Mouse (Mus musculus) layer of hippocampus, postnatal 10 days (tissue): ENCODE measurements around the gene Syndig1l. TPM values are rescaled to one million over a fixed set of nuclear protein-coding genes. Genes with fewer than 3 reads are reported as not detected.

Source experiments
- DNase-seq, 2 experiments: peaks; one replicate each; pipeline ENCODE4 v3.0.0; 2021; ENCODE audit warnings: low spot score in 2 of 2
- long read RNA-seq: library from polyadenylated mRNA; stranded (forward); transcript quantifications from one replicate; pipeline ENCODE4 v2.0.0, GENCODE M21; 2023
- total RNA-seq, 2 experiments: library from RNA; stranded (reverse); gene quantifications; 2 replicates each; pipeline ENCODE4 v1.2.3; 2021

The Syndig1l gene
- 10 to 100 TPM in 1 of 2 experiments, 1 to 10 TPM in 1; 9.2 to 10.7 TPM for total RNA-seq
- long read RNA-seq, transcript Syndig1l-201 (4 exons, 2,524 nt), result major isoform, 11 of 12 reads
- long read RNA-seq, partial matches to known transcripts, result 0 of 12 reads
- long read RNA-seq, other reads (novel, unspliced or antisense), result 1 of 12 reads

DNA sequence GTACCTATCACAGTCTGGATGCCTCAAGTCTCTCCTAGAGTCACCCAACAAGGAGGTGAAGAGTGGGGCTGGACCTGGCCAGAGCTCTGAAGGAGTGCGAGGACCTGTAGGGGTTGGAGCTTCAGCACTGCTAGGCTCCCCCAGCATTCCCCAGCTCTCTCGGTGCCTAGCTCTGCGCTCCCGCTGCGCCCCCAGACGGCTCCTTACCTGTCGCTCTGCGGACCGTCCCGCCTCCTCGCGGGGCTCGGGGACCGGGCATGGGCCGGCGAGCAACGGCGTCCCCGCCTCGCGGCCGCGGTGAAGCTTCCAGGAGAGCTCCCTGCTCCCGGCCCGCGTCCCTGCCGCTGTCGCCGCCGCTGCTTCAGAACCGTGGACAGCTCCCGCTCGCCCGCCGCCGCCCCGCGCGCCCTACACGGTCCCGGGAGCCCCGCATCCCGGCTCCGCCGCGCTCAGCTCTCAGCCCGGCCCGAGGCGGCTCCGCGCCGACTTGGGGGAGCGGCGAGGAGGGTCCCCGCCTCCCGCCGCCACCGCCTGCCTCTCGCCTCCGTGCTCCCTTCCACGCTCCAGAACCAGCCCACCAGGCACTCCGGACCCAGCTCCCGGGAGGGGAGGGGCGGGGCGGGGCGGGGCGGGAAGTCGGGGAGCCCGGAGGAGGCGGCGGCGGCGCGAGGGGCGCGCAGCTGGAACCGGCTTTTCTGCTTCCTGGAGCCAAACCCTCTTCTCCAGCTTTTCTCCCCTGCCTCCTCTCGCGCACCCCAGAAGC lies at the start of gene Syndig1l:
TSS of gene Syndig1l (minus strand) at position 513 of the 763 bp plus-strand sequence.
- peak; percentile 69 to 79 for DNase-seq

DNA sequence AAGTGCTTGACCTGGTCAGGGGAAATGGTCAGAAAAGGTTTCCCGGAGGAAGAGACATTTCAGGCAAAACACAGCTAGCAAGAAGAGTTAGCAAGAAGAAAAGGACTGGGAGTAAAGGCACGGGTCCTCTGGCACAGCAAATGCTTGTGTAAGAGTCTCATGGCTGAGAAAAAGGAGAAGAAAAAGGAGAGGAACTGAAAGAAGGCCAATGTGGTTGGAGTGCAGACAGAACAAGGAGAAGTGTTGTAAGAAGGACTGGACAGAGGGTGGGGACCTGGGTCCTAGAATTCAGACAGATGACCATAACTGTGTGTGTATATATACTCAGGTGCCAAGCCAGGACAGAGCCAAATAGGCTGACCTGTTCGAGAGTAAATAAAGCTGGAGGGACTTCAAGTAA lies 49.5 kb upstream of the Syndig1l start:
- no peak for DNase-seq

DNA sequence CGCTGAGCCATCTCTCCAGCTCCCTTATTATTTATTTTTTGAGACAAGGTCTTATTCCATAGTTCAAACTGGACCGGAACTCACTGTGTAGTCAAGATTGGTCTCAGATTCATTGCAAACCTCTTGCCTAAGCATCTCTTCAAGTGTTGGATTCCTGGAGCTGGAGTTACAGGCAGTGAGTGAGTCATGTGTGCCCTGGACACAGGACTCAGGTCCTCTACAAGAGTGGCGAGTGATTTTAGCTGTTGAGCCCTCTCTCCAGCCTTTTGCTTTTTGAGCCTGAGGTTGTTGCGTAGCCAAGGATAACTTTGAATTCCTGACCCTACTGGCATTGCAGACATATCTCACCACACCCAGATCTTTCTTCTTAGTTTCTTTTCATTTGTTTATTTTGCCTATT lies 47.1 kb upstream of the Syndig1l start:
- no peak for DNase-seq

GRCm38 (mm10) chr12:84743496-84743895 lies 44.9 kb upstream of the Syndig1l start:
- no peak for DNase-seq

DNA sequence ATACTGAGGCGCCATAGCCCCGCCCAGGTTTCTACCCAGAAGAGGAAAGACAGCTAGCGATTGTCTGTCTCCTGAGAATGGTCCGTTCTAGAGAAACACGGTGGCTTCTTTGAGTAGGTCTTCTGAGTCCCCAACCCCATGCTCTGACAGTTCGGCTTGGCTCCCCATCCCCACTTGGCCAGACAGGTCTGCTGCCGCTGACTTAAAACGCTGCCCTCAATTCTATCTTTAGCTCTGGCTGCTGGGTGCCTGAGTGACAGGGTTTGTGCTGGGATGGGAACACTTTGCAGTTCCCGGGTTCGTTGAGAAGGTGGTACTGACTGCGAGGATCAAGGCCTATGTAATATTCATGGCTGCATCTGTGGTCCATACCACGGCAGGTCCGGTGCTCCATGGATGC lies 34.7 kb upstream of the Syndig1l start:
- no peak for DNase-seq

DNA sequence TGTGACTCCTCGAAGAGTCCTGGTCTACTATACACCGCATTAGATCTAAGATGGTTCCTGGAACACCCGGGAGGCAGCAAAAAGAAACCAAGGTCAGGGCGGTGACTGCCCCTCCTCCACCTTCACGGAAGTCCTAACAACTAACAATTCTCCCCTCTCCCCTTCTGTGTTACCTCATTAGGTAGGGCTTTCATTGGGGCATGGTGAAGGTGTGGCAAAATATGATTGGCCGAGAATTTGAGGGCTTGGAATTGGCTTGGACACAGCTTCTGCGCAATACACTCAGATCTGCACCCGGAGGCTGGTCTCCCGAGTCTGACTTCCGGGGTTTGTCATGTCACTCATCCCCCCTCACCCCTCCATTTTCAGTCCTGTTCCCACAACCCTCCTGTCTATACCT lies 29.8 kb upstream of the Syndig1l start:
- no peak for DNase-seq

DNA sequence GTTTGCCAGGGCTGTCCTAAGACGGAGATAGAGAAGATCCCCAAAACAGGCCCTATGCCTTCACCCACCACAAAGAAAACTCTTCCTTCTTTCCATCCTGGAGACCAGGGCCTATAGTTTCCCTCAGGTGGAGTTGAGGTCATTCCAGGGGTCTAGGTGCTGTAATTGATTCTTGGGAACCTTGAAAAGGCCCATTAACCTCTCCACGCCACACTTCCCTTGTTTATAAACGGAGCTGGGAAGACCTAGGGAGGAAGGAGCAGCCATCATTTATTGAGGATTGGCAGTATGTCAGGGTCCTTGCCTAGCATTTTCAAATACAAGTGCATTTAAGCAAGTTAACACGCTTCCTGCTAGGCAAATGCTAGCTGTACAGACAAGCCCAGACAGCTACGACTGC lies 28.8 kb upstream of the Syndig1l start:
- no peak for DNase-seq

DNA sequence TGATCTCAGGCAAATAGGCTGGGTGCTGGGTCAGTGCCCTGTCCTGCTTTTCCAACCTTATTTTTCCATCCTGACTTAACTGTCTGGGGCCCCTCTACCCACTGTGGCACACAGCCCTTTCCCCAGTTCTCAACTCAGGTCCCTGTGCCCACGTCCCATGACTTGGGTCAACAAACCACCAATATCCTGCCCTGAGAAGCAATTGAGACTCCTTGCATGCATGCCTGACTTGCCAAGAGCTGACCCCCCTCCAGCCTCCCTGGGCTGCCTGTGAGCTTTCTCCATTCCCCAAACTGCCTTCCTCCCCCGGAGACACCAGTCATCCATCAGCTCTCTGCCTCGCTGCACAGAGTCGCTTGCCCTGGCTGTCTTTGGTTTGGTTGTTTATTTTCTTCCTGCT lies 28.4 kb upstream of the Syndig1l start:
- DNase-seq, result no peak

- DNase-seq, result no peak
Observed at GRCm38 (mm10) chr12:84726391-84726790, 27.8 kb upstream of the Syndig1l start.

DNA sequence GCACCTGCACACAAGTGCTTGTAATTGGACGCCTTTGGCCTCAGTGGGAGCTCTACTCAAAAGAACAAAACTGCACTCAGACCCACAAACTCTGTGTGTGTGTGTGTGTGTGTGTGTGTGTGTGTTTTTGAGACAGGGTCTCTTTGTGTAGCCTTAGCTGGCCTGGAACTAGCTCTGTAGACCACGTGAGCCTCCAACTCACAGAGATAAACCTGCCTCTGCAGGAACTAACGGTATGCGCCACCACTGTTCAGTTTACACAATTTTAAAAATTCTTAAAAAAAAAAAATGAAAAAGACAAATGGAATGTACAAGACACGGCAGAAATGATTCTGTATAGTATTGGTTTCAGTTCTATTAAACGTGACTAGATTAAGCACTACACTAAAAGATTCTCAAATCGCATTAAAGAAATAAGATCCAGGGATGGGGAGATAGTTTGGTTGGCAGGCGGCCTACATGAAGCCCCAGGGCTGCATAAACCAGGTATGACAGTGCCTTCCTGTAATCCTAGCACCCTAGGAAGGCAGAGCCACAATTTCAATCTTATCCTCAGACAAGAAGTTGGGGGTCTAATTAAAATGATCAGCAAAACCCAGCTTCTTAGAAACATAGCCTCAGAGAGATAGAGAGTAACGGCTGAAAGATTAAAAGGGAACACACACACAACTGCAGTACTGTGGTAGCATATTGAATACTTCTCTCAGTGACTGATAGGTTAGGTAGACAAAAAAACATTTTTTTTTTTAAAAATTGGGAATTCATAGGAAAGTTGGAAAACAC lies 20.0 kb upstream of the Syndig1l start:
- no peak for DNase-seq

GRCm38 (mm10) chr12:84714578-84714977 lies 15.9 kb upstream of the Syndig1l start:
- DNase-seq, result no peak

GRCm38 (mm10) chr12:84709842-84710439 lies 11.3 kb upstream of the Syndig1l start:
- no peak for DNase-seq

DNA sequence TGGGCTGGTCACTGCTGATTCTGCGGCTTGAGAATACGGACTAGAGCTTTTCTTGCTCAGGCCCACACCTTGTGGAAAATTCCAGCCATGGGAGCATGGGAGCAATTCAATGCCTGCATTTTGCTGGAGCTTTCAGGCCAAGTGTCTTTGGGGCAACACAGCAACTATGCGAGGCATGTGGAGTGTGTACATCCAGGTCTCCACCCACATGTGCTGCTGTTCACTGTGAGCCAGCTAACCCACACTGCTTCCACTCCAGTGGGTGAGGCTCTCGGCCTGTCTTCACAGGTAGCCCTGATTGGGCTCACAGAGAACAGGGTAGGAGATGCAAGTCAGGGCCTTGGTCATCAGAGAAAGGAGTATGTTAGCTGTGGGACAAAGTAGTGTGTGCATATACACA lies 9.2 kb upstream of the Syndig1l start:
- DNase-seq, result no peak

GRCm38 (mm10) chr12:84706886-84707285 lies 8.3 kb upstream of the Syndig1l start:
- peak in 1 of 2 experiments; percentile 26 for DNase-seq

GRCm38 (mm10) chr12:84702586-84702985 lies 4.0 kb upstream of the Syndig1l start:
- no peak for DNase-seq

DNA sequence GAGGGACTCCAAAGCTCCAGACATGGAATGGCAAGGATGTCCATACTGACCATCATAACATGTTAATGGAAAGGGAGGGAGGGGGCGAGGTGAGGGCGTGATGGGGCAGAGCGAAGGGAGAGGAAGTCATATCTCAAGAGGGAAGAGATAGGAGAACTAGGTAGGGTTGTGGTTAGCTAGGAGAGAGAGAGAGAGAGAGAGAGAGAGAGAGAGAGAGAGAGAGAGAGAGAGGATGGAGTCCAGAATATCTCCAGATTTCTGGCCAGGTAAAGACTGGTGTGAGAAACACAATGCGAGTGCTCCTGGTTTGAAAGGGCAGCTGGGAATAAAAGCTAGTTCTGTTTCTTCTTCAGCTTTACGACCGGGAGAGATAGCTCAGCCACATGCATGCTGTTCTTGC lies 6.5 kb downstream of the Syndig1l start:
- DNase-seq, result no peak

DNA sequence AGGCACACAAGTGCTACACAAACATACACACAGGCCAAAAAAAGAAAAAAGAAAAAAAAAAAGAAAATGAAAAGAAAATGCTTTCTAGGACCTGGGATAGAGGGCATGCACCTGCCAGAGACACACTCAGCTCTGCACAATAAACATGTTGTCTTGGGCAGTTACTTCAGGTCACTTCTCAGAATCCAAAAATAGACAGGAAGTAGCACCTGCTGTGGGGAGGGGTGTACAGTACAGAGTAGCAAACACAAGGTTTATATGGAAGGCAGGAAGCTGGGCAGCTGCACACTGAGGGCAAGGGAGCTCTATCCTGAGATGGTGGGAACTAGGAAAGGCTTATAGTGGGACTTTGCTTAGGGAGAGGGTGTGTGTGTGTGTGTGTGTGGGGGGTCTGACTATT lies 7.3 kb downstream of the Syndig1l start:
- DNase-seq, result no peak

- no peak for DNase-seq
Observed at GRCm38 (mm10) chr12:84689051-84689450, 9.6 kb downstream of the Syndig1l start.

GRCm38 (mm10) chr12:84687531-84687930 lies 11.1 kb downstream of the Syndig1l start:
- DNase-seq, result no peak

DNA sequence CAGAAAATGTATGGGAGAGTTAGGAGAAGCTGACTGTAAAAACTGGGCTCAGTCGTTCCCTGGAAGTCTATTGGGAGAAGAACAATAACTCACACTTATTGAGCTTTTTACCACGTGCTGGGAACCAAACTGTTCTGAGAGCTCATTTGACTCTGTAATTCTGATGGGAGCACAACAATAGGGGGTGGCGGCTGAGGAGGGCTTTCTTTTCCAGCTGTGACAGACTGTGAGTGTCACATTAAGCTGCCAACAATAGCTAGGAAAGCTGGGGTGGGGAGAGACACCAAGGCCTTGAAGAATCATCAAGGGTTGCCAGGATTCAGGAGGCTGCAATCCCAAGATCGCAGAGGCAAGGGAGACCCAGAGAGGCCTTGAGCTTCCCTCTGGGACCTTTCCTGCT lies 12.5 kb downstream of the Syndig1l start:
- no peak for DNase-seq

GRCm38 (mm10) chr12:84684569-84684968 lies 14.1 kb downstream of the Syndig1l start:
- no peak for DNase-seq

DNA sequence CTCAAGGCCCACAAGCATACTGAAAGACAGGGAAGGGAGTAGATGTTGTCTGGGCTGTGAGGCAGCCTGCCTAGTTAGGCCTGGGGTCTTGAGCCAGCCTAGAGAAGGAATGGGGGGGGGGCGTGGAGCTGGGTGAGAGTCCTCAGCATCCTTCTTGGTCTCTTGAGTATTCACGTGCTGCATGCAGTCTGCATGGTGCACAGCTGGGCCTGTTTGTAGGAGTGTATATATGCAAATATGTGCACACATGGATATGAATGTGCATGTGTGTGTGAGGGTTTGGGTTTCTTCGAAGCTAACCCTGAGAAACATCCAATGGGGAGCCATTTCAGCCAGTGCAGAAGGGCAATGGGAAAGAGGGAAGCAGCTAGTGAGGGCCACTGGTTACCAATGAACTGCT lies 22.6 kb downstream of the Syndig1l start:
- DNase-seq, result no peak
